Mouse (Mus musculus) heart, postnatal 25 days (tissue): ENCODE measurements around the gene Myof. TPM values are rescaled to one million over a fixed set of nuclear protein-coding genes. Genes with fewer than 3 reads are reported as not detected.

ENCODE experiments used
- DNase-seq: peaks from one replicate; pipeline ENCODE4 v3.0.0; 2022; ENCODE audit warnings: low spot score
- intact Hi-C: fragments of 180-260 bp; cut with DNase I; formaldehyde crosslinking; loops from one replicate; pipeline ENCODE4 v1.15.1; 2025
- total RNA-seq, 2 experiments: library from RNA; stranded (reverse); gene quantifications; 2 replicates each; pipeline ENCODE4 v1.2.3; 2021

The Myof gene
- total RNA-seq, 2 experiments from 2014 or later: 9.5 to 10.3 TPM

GRCm38 (mm10) chr19:37959543-37960215 lies 83.7 kb downstream of the Myof start:
- intact Hi-C loops: loop anchor here (5.0 kb wide), 1 partner anchor 238 kb away; no protein-coding TSS in a partner anchor
- no peak for DNase-seq

GRCm38 (mm10) chr19:37959076-37959475 lies 84.3 kb downstream of the Myof start:
- no peak for DNase-seq
- intact Hi-C loops: loop anchor here (5.0 kb wide), 1 partner anchor 238 kb away; no protein-coding TSS in a partner anchor

- DNase-seq: peak; percentile 63
- intact Hi-C loops: loop anchor here (2.0 to 5.0 kb wide), 2 partner anchors 240 to 396 kb away; no protein-coding TSS in a partner anchor
These were observed 86.1 kb downstream of the Myof start for GRCm38 (mm10) chr19:37957256-37957655.

GRCm38 (mm10) chr19:37956006-37956405 lies 87.4 kb downstream of the Myof start:
- DNase-seq: no peak
- intact Hi-C loops: loop anchor here (2.0 to 5.0 kb wide), 2 partner anchors 241 to 397 kb away; no protein-coding TSS in a partner anchor

- intact Hi-C loops: loop anchor here (2.0 to 5.0 kb wide), 3 partner anchors 95 to 397 kb away; no protein-coding TSS in a partner anchor
- DNase-seq: peak; percentile 51
These were observed 87.9 kb downstream of the Myof start for GRCm38 (mm10) chr19:37955425-37956001.

- DNase-seq: no peak
- intact Hi-C loops: loop anchor here (2.0 to 5.0 kb wide), 2 partner anchors 96 to 243 kb away; no protein-coding TSS in a partner anchor
These were observed 88.6 kb downstream of the Myof start for GRCm38 (mm10) chr19:37954772-37955171.

GRCm38 (mm10) chr19:37954236-37954635 lies 89.1 kb downstream of the Myof start:
- intact Hi-C loops: loop anchor here (2.0 kb wide), 1 partner anchor 97 kb away; no protein-coding TSS in a partner anchor

GRCm38 (mm10) chr19:37946696-37947095 lies 96.7 kb downstream of the Myof start:
- intact Hi-C loops: no loop called here
- DNase-seq: no peak

More at GRCm38 (mm10) chr19:37954236-37954635, 89.1 kb downstream of the Myof start:
- DNase-seq: no peak

GRCm38 (mm10) chr19:37946053-37946452 lies 97.3 kb downstream of the Myof start:
- no peak for DNase-seq
- intact Hi-C loops: no loop called here

- intact Hi-C loops: no loop called here
- DNase-seq: no peak
These were observed 104.2 kb downstream of the Myof start for GRCm38 (mm10) chr19:37939203-37939602.

- no peak for DNase-seq
- intact Hi-C loops: loop anchor here (2.0 kb wide), 1 partner anchor 232 kb away; no protein-coding TSS in a partner anchor
These were observed 106.3 kb downstream of the Myof start for GRCm38 (mm10) chr19:37937092-37937491.

GRCm38 (mm10) chr19:37934640-37935039 lies 108.7 kb downstream of the Myof start:
- no peak for DNase-seq
- intact Hi-C loops: no loop called here

GRCm38 (mm10) chr19:37932198-37932597 lies 111.2 kb downstream of the Myof start:
- intact Hi-C loops: no loop called here
- DNase-seq: no peak

- DNase-seq: no peak
- intact Hi-C loops: no loop called here
These were observed 115.5 kb downstream of the Myof start for GRCm38 (mm10) chr19:37927911-37928310.

- intact Hi-C loops: no loop called here
- no peak for DNase-seq
These were observed 118.1 kb downstream of the Myof start for GRCm38 (mm10) chr19:37925323-37925722.

GRCm38 (mm10) chr19:37924266-37924665 lies 119.1 kb downstream of the Myof start:
- no peak for DNase-seq
- intact Hi-C loops: no loop called here

- no peak for DNase-seq
- intact Hi-C loops: no loop called here
These were observed 122.3 kb downstream of the Myof start for GRCm38 (mm10) chr19:37921098-37921497.

- intact Hi-C loops: no loop called here
- DNase-seq: no peak
These were observed 124.9 kb downstream of the Myof start for GRCm38 (mm10) chr19:37918515-37918932.

GRCm38 (mm10) chr19:37914261-37914660 lies 129.1 kb downstream of the Myof start:
- intact Hi-C loops: no loop called here
- DNase-seq: no peak

GRCm38 (mm10) chr19:37912501-37912900 lies 130.9 kb downstream of the Myof start:
- intact Hi-C loops: no loop called here
- DNase-seq: no peak

- intact Hi-C loops: no loop called here
- no peak for DNase-seq
These were observed 133.5 kb downstream of the Myof start for GRCm38 (mm10) chr19:37909830-37910261.
